Mouse (Mus musculus) G1E (cell line): ENCODE results near the gene Wnk2. TPM values are rescaled to one million over a fixed set of nuclear protein-coding genes. Genes with fewer than 3 reads are reported as not detected.

Source experiments
- ATAC-seq: 2 replicates; pipeline ENCODE4 v1.8.0; 2016; ENCODE audit warnings: mild to moderate bottlenecking; ENCODE audit not compliant: insufficient number of reproducible peaks, poor library complexity, low FRiP score, severe bottlenecking; ENCODE audit errors: extremely low read depth
- DNase-seq: peaks from one replicate; pipeline ENCODE4 v3.0.0; 2012; ENCODE audit warnings: low spot score
- H3K27me3 ChIP-seq: 2 replicates; pipeline ENCODE4 v1.6.1; 2012; ENCODE audit warnings: mild to moderate bottlenecking, low read length, inconsistent platforms; ENCODE audit not compliant: insufficient read depth
- H3K36me3 ChIP-seq: replicated peaks from 2 replicates; pipeline ENCODE3; 2012; ENCODE audit warnings: mild to moderate bottlenecking, inconsistent platforms
- H3K4me1 ChIP-seq: 2 replicates; pipeline ENCODE4 v1.6.1; 2012; ENCODE audit warnings: low read depth, low read length, inconsistent platforms, mixed read lengths; ENCODE audit not compliant: insufficient read depth
- H3K4me3 ChIP-seq: 2 replicates; pipeline ENCODE4 v1.5.1; 2012; ENCODE audit warnings: low read depth, mild to moderate bottlenecking, inconsistent platforms, low read length, moderate library complexity, mixed read lengths
- H3K9me3 ChIP-seq: replicated peaks from 2 replicates; pipeline ENCODE4 v1.6.1; 2012; ENCODE audit warnings: inconsistent platforms
- CTCF ChIP-seq: IDR thresholded peaks from 2 replicates; pipeline ENCODE4 v1.5.1; 2012; ENCODE audit warnings: low read depth, low read length, inconsistent platforms, mixed read lengths
- GATA1 ChIP-seq: IDR thresholded peaks from 2 replicates; pipeline ENCODE4 v1.6.1; 2012; ENCODE audit warnings: borderline replicate concordance, low read length, inconsistent platforms, mixed read lengths
- GATA2 ChIP-seq: IDR thresholded peaks from 2 replicates; pipeline ENCODE4 v1.6.1; 2012; ENCODE audit warnings: low read depth, low read length, inconsistent platforms, borderline replicate concordance
- POLR2AphosphoS5 ChIP-seq: IDR thresholded peaks from 2 replicates; pipeline ENCODE4 v1.6.1; 2012; ENCODE audit warnings: low read depth, low read length, inconsistent platforms; ENCODE audit not compliant: insufficient replicate concordance
- TAL1 ChIP-seq: conservative IDR thresholded peaks from 2 replicates; pipeline ENCODE4 v1.6.1; 2012; ENCODE audit warnings: low read depth, low read length, inconsistent platforms, mixed read lengths
- polyA plus RNA-seq: library from polyadenylated mRNA; stranded (reverse); fragments of >175 nt; gene quantifications from 2 replicates; pipeline ENCODE4 v1.2.3, GENCODE M21; 2012
- total RNA-seq, 2 experiments: library from RNA; stranded (forward) in 1 of 2; stranded (reverse) in 1 of 2; fragments of 200-1000 nt in 1 of 2; fragments of >200 nt in 1 of 2; fragmentation: Nextera tagmentation in 1 of 2; gene quantifications; 2 replicates each; pipeline ENCODE4 v1.2.3; 2014 to 2017

Gene Wnk2
- total and polyA plus RNA-seq, 3 experiments = 0.05 TPM; not detected in 2

GRCm38 (mm10) chr13:49180274-49180673 is 32.5 kb upstream of the Wnk2 start:
- Histone ChIP-seq H3K27me3 (peaks cover 63% of the 10 kb centered on the region), H3K4me1 (peaks cover 8% of the 10 kb centered on the region; the same call in 1 of the 2 replicates), H3K36me3 (no peaks in the 10 kb centered on the region), H3K4me3 (no peak overlapping the region), H3K9me3 (no peaks in the 10 kb centered on the region)
- ATAC-seq (no peak), DNase-seq (no peak)
- TF ChIP-seq TAL1 = no peak
- TF ChIP-seq GATA2 = no peak
- TF ChIP-seq GATA1 = no peak
- TF ChIP-seq CTCF = no peak
- TF ChIP-seq POLR2AphosphoS5 = no peak

- Histone ChIP-seq H3K9me3 (no peaks in the 10 kb centered on the region), H3K27me3 (peaks cover 61% of the 10 kb centered on the region), H3K4me3 (no peak overlapping the region), H3K4me1 (peaks cover 8% of the 10 kb centered on the region; the same call in 1 of the 2 replicates), H3K36me3 (no peaks in the 10 kb centered on the region)
- ATAC-seq = no peak
- no peak for DNase-seq
- TF ChIP-seq GATA1 = no peak
These were observed 31.2 kb upstream of the Wnk2 start for GRCm38 (mm10) chr13:49178839-49179585.

- Histone ChIP-seq H3K27me3 (peaks cover 33% of the 10 kb centered on the region), H3K4me3 (no peak overlapping the region), H3K9me3 (no peaks in the 10 kb centered on the region), H3K4me1 (0 out of 2 replicates have a peak, but pooled peaks cover 3% of the 10 kb centered on the region), H3K36me3 (no peaks in the 10 kb centered on the region)
- TF ChIP-seq POLR2AphosphoS5 (no peak), GATA2 (no peak), GATA1 (no peak), CTCF (no peak), TAL1 (no peak)
- no peak for ATAC-seq
- DNase-seq = no peak
These were observed 27.7 kb upstream of the Wnk2 start for GRCm38 (mm10) chr13:49175509-49175908.

GRCm38 (mm10) chr13:49172971-49173596 is 25.3 kb upstream of the Wnk2 start:
- Histone ChIP-seq H3K9me3 (no peaks in the 10 kb centered on the region), H3K27me3 (peaks cover 19% of the 10 kb centered on the region; the same call in 1 of the 2 replicates), H3K4me3 (no peak overlapping the region), H3K4me1 (no peaks in the 10 kb centered on the region), H3K36me3 (no peaks in the 10 kb centered on the region)
- TF ChIP-seq GATA1 (no peak), POLR2AphosphoS5 (no peak), GATA2 (no peak), TAL1 (no peak), CTCF (peak; percentile 81)
- DNase-seq = peak; percentile 53
- ATAC-seq = peak; percentile 22; the same call in 1 of the 2 replicates

- Histone ChIP-seq H3K9me3 (no peaks in the 10 kb centered on the region), H3K36me3 (no peaks in the 10 kb centered on the region), H3K4me1 (no peaks in the 10 kb centered on the region), H3K4me3 (no peak overlapping the region), H3K27me3 (peaks cover 19% of the 10 kb centered on the region; the same call in 1 of the 2 replicates)
- DNase-seq (no peak), ATAC-seq (no peak)
- TF ChIP-seq GATA2 (no peak), CTCF (no peak), TAL1 (no peak)
These were observed 24.5 kb upstream of the Wnk2 start for GRCm38 (mm10) chr13:49172335-49172734.

GRCm38 (mm10) chr13:49171729-49172128 is 23.9 kb upstream of the Wnk2 start:
- Histone ChIP-seq H3K36me3 (no peaks in the 10 kb centered on the region), H3K4me1 (no peaks in the 10 kb centered on the region), H3K9me3 (no peaks in the 10 kb centered on the region), H3K27me3 (peaks cover 21% of the 10 kb centered on the region; the same call in 1 of the 2 replicates), H3K4me3 (no peak overlapping the region)
- DNase-seq (no peak), ATAC-seq (no peak)
- TF ChIP-seq POLR2AphosphoS5 (no peak), GATA2 (no peak), TAL1 (no peak), GATA1 (no peak), CTCF (no peak)
